Mouse (Mus musculus): ENCODE results near the gene Crb1. TPM values are rescaled to one million over a fixed set of nuclear protein-coding genes. Genes with fewer than 3 reads are reported as not detected.

Gene Crb1
- polyA plus RNA-seq, 1 experiment from 2014 or later = 0.10 TPM

GRCm38 (mm10) chr1:139194428-139195028 is 182.4 kb downstream of the Crb1 start:
- H3K4me3 ChIP-seq (replicated peaks) = no peak overlapping the region
- H3K36me3 ChIP-seq = no peaks in the 10 kb centered on the region
- H3K27me3 ChIP-seq (replicated peaks) = no peaks in the 10 kb centered on the region
- WGBS = 37% methylated on average over 5 of the region's 5 CpGs
- ATAC-seq = no peak
- H3K27ac ChIP-seq = no peak overlapping the region
- no peak overlapping the region for H3K4me2 ChIP-seq (replicated peaks)
- H3K4me1 ChIP-seq (replicated peaks) = no peaks in the 10 kb centered on the region
- no peaks in the 10 kb centered on the region for H3K9me3 ChIP-seq
- H3K9ac ChIP-seq = no peak overlapping the region

GRCm38 (mm10) chr1:139194011-139194410 is 182.9 kb downstream of the Crb1 start:
- ATAC-seq = peak; percentile 39; the same call in 1 of the 2 replicates
- no peak overlapping the region for H3K4me3 ChIP-seq (replicated peaks)
- H3K36me3 ChIP-seq = no peaks in the 10 kb centered on the region
- no peaks in the 10 kb centered on the region for H3K27me3 ChIP-seq (replicated peaks)
- no peaks in the 10 kb centered on the region for H3K9me3 ChIP-seq
- H3K9ac ChIP-seq = no peak overlapping the region
- no peaks in the 10 kb centered on the region for H3K4me1 ChIP-seq (replicated peaks)
- no peak overlapping the region for H3K4me2 ChIP-seq (replicated peaks)
- WGBS = 56% methylated on average over 2 of the region's 2 CpGs
- H3K27ac ChIP-seq = no peak overlapping the region

- 69% methylated on average over 3 of the region's 3 CpGs for WGBS
- Histone ChIP-seq H3K27me3 (replicated peaks) (no peaks in the 10 kb centered on the region), H3K9me3 (no peaks in the 10 kb centered on the region), H3K4me3 (replicated peaks) (no peak overlapping the region), H3K36me3 (no peaks in the 10 kb centered on the region), H3K4me1 (replicated peaks) (no peaks in the 10 kb centered on the region), H3K4me2 (replicated peaks) (no peak overlapping the region), H3K27ac (no peak overlapping the region), H3K9ac (no peak overlapping the region)
- ATAC-seq = no peak
Measured at GRCm38 (mm10) chr1:139192635-139193034, 184.3 kb downstream of the Crb1 start.

GRCm38 (mm10) chr1:139180481-139181149 is 196.3 kb downstream of the Crb1 start:
- H3K27me3 ChIP-seq (replicated peaks) = no peaks in the 10 kb centered on the region
- H3K36me3 ChIP-seq = no peaks in the 10 kb centered on the region
- H3K9ac ChIP-seq = no peak overlapping the region
- H3K4me1 ChIP-seq (replicated peaks) = no peaks in the 10 kb centered on the region
- no peak for ATAC-seq
- no peak overlapping the region for H3K4me2 ChIP-seq (replicated peaks)
- H3K9me3 ChIP-seq = no peaks in the 10 kb centered on the region
- 41% methylated on average over 6 of the region's 6 CpGs for WGBS
- no peak overlapping the region for H3K4me3 ChIP-seq (replicated peaks)
- H3K27ac ChIP-seq = no peak overlapping the region

GRCm38 (mm10) chr1:139179707-139180106 is 197.2 kb downstream of the Crb1 start:
- Histone ChIP-seq H3K9ac (no peak overlapping the region), H3K4me1 (replicated peaks) (no peaks in the 10 kb centered on the region), H3K36me3 (no peaks in the 10 kb centered on the region), H3K4me3 (replicated peaks) (no peak overlapping the region), H3K9me3 (no peaks in the 10 kb centered on the region), H3K27me3 (replicated peaks) (no peaks in the 10 kb centered on the region), H3K4me2 (replicated peaks) (no peak overlapping the region), H3K27ac (no peak overlapping the region)
- WGBS = 77% methylated on average over 1 of the region's 1 CpGs
- no peak for ATAC-seq

GRCm38 (mm10) chr1:139174058-139174832 is 202.7 kb downstream of the Crb1 start:
- no peaks in the 10 kb centered on the region for H3K9me3 ChIP-seq
- H3K9ac ChIP-seq = no peak overlapping the region
- peak; percentile 34; the same call in 1 of the 2 replicates for ATAC-seq
- no peaks in the 10 kb centered on the region for H3K27me3 ChIP-seq (replicated peaks)
- H3K27ac ChIP-seq = peak overlapping the region; percentile 66
- H3K4me3 ChIP-seq (replicated peaks) = no peak overlapping the region
- H3K4me1 ChIP-seq (replicated peaks) = no peaks in the 10 kb centered on the region
- H3K4me2 ChIP-seq (replicated peaks) = no peak overlapping the region
- 57% methylated on average over 3 of the region's 3 CpGs for WGBS
- H3K36me3 ChIP-seq = no peaks in the 10 kb centered on the region

- no peak overlapping the region for H3K4me2 ChIP-seq (replicated peaks)
- no peaks in the 10 kb centered on the region for H3K27me3 ChIP-seq (replicated peaks)
- H3K27ac ChIP-seq = no peak overlapping the region
- no peak overlapping the region for H3K4me3 ChIP-seq (replicated peaks)
- H3K9ac ChIP-seq = no peak overlapping the region
- H3K36me3 ChIP-seq = no peaks in the 10 kb centered on the region
- H3K4me1 ChIP-seq (replicated peaks) = no peaks in the 10 kb centered on the region
- WGBS = 47% methylated on average over 5 of the region's 5 CpGs
- no peak for ATAC-seq
- no peaks in the 10 kb centered on the region for H3K9me3 ChIP-seq
Measured at GRCm38 (mm10) chr1:139162814-139163213, 214.1 kb downstream of the Crb1 start.

- WGBS = 60% methylated on average over 3 of the region's 3 CpGs
- Histone ChIP-seq H3K4me2 (replicated peaks) (no peak overlapping the region), H3K4me1 (replicated peaks) (no peaks in the 10 kb centered on the region), H3K9ac (no peak overlapping the region), H3K36me3 (no peaks in the 10 kb centered on the region), H3K27me3 (replicated peaks) (no peaks in the 10 kb centered on the region), H3K9me3 (no peaks in the 10 kb centered on the region), H3K27ac (no peak overlapping the region), H3K4me3 (replicated peaks) (no peak overlapping the region)
- no peak for ATAC-seq
Measured at GRCm38 (mm10) chr1:139161619-139162018, 215.3 kb downstream of the Crb1 start.

GRCm38 (mm10) chr1:139156397-139156796 is 220.5 kb downstream of the Crb1 start:
- Histone ChIP-seq H3K4me3 (replicated peaks) (no peak overlapping the region), H3K36me3 (no peaks in the 10 kb centered on the region), H3K9ac (no peak overlapping the region), H3K27me3 (replicated peaks) (no peaks in the 10 kb centered on the region), H3K9me3 (no peaks in the 10 kb centered on the region), H3K4me1 (replicated peaks) (no peaks in the 10 kb centered on the region), H3K4me2 (replicated peaks) (no peak overlapping the region), H3K27ac (no peak overlapping the region)
- 23% methylated on average over 3 of the region's 3 CpGs for WGBS
- no peak for ATAC-seq

- Histone ChIP-seq H3K9me3 (no peaks in the 10 kb centered on the region), H3K27me3 (replicated peaks) (no peaks in the 10 kb centered on the region), H3K27ac (no peak overlapping the region), H3K4me3 (replicated peaks) (no peak overlapping the region), H3K4me2 (replicated peaks) (no peak overlapping the region), H3K4me1 (replicated peaks) (no peaks in the 10 kb centered on the region), H3K36me3 (no peaks in the 10 kb centered on the region), H3K9ac (no peak overlapping the region)
- no peak for ATAC-seq
- WGBS = 58% methylated on average over 6 of the region's 6 CpGs
Measured at GRCm38 (mm10) chr1:139153493-139153892, 223.4 kb downstream of the Crb1 start.

GRCm38 (mm10) chr1:139153006-139153405 is 223.9 kb downstream of the Crb1 start:
- H3K27ac ChIP-seq = no peak overlapping the region
- no peaks in the 10 kb centered on the region for H3K4me1 ChIP-seq (replicated peaks)
- 83% methylated on average over 2 of the region's 2 CpGs for WGBS
- no peaks in the 10 kb centered on the region for H3K9me3 ChIP-seq
- no peak for ATAC-seq
- no peaks in the 10 kb centered on the region for H3K36me3 ChIP-seq
- no peaks in the 10 kb centered on the region for H3K27me3 ChIP-seq (replicated peaks)
- H3K4me3 ChIP-seq (replicated peaks) = no peak overlapping the region
- no peak overlapping the region for H3K9ac ChIP-seq
- H3K4me2 ChIP-seq (replicated peaks) = no peak overlapping the region
